Mouse (Mus musculus) olfactory bulb, adult 2 months (tissue): ENCODE results near the gene Gnl1.

Source experiments
- CTCF ChIP-seq: fragments of 200-500 bp; IDR thresholded peaks from 2 replicates; pipeline ENCODE4 v1.5.1; 2012; ENCODE audit warnings: low read depth, mild to moderate bottlenecking, low read length, moderate library complexity; ENCODE audit not compliant: insufficient read depth
- POLR2A ChIP-seq: fragments of 200-500 bp; IDR thresholded peaks from 2 replicates; pipeline ENCODE4 v1.6.1; 2012; ENCODE audit warnings: mild to moderate bottlenecking, low read depth, low read length, moderate library complexity; ENCODE audit not compliant: insufficient read depth

DNA sequence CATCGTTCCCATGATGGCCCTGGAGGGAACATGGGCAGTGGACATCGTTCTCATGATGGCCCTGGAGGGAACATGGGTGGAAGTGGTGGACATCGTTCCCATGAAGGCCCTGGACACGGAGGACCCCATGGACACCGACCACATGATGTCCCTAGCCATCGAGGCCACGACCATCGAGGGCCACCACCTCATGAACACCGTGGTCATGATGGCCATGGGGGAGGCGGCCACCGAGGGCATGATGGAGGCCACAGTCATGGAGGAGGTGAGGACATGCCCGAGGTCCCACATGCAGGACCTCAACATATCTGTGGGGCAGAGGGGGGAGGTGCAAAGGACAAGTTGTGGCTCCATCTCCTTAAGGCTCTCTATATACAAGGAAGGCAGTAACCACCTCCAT lies 49.0 kb upstream of the Gnl1 start:
- TF ChIP-seq POLR2A, result no peak
- TF ChIP-seq CTCF, result no peak
